Mouse (Mus musculus): ENCODE data around the gene Cd70.

DNA sequence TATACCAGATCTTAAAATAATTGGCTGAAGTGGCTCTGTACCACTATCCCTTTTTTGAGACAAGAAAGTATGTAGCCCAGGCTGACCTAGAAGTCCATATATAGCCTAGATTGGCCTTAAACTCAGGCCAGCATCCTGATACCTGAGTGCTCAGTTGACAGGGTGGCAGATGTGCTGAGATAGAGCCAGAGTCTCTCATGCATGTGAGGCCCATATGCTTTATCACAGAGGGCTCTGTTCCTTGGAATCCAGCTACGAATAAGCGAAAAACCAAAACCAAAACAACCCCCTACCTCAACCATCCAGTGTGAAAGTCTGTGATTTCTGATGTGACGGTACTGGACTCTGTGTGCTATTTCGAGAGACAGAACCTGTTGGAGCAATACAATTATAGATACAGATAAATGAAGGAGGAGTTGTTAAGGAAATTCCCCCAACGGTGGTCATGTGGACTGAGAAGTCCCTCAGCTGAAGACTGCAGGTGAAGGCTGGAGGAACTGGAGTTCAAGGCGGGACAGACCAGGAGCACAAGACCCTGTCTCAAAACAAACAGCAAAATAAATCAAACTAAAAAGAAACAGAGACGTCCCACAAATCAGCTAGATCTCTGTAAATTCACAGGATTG lies 41.4 kb downstream of the Cd70 start:
- TF ChIP-seq GATA1 (IDR thresholded peaks at IDR 0.05; ENCODE audit: low read length) (no peak), TAL1 (IDR thresholded peaks at IDR 0.05; ENCODE audit: low read length) (no peak)
